Mouse (Mus musculus) thymus, postnatal 4 days (tissue): Measurements from ENCODE around the gene Enpp3.
"Not testable (repeated sequence)": the region's sequence is repeated elsewhere in the genome, so short reads cannot be mapped to it uniquely, and the experiment has no call there.

Experiments
- DNase-seq: peaks from one replicate; pipeline ENCODE4 v3.0.0; 2021

The Enpp3 gene

GRCm38 (mm10) chr10:24821990-24822676 lies 20.5 kb downstream of the Enpp3 start:
- DNase-seq: no peak

GRCm38 (mm10) chr10:24819526-24819925 lies 23.1 kb downstream of the Enpp3 start:
- DNase-seq: no peak

- DNase-seq: no peak
These were observed 32.0 kb downstream of the Enpp3 start for GRCm38 (mm10) chr10:24810639-24811038.

GRCm38 (mm10) chr10:24806756-24807155 lies 35.9 kb downstream of the Enpp3 start:
- no peak for DNase-seq

GRCm38 (mm10) chr10:24805876-24806275 lies 36.7 kb downstream of the Enpp3 start:
- DNase-seq: no peak

GRCm38 (mm10) chr10:24805173-24805572 lies 37.5 kb downstream of the Enpp3 start:
- no peak for DNase-seq

- not testable (repeated sequence) for DNase-seq
These were observed 39.8 kb downstream of the Enpp3 start for GRCm38 (mm10) chr10:24802742-24803244.

GRCm38 (mm10) chr10:24801796-24802195 lies 40.8 kb downstream of the Enpp3 start:
- no peak for DNase-seq

- DNase-seq: peak; percentile 91
These were observed 45.4 kb downstream of the Enpp3 start for GRCm38 (mm10) chr10:24797246-24797645.

- no peak for DNase-seq
These were observed 49.9 kb downstream of the Enpp3 start for GRCm38 (mm10) chr10:24792756-24793155.

- DNase-seq: peak; percentile 90
These were observed 52.7 kb downstream of the Enpp3 start for GRCm38 (mm10) chr10:24789747-24790545.

- DNase-seq: no peak
These were observed 57.3 kb downstream of the Enpp3 start for GRCm38 (mm10) chr10:24785345-24785744.

- no peak for DNase-seq
These were observed 57.9 kb downstream of the Enpp3 start for GRCm38 (mm10) chr10:24784624-24785276.

GRCm38 (mm10) chr10:24783946-24784345 lies 58.7 kb downstream of the Enpp3 start:
- DNase-seq: no peak

- DNase-seq: no peak
These were observed 64.0 kb downstream of the Enpp3 start for GRCm38 (mm10) chr10:24778643-24779020.

- no peak for DNase-seq
These were observed 64.5 kb downstream of the Enpp3 start for GRCm38 (mm10) chr10:24777916-24778642.

GRCm38 (mm10) chr10:24769496-24769895 lies 73.1 kb downstream of the Enpp3 start:
- DNase-seq: no peak

GRCm38 (mm10) chr10:24767695-24768094 lies 74.9 kb downstream of the Enpp3 start:
- DNase-seq: no peak

- DNase-seq: no peak
These were observed 76.6 kb downstream of the Enpp3 start for GRCm38 (mm10) chr10:24766061-24766460.

GRCm38 (mm10) chr10:24765151-24765755 lies 77.4 kb downstream of the Enpp3 start:
- no peak for DNase-seq

- no peak for DNase-seq
These were observed 78.0 kb downstream of the Enpp3 start for GRCm38 (mm10) chr10:24764640-24765039.

GRCm38 (mm10) chr10:24763257-24763656 lies 79.4 kb downstream of the Enpp3 start:
- no peak for DNase-seq
